ENCODE assay signal across 25 mouse cellular contexts in genomic region chr10:21501658-21502057, GRCm38 (mm10).
"Had no signal": no experiment of that assay in that cellular context is flagged by ENCODE, and none has a peak within 500 bp of the region (broad histone marks: within the 10 kb centered on the region; RNA-seq: fewer than 3 reads in every experiment).

No protein-coding gene starts in this region.

- H3K36me3 ChIP-seq: embryonic facial prominence, embryonic 10.5 days; embryonic facial prominence, embryonic 12.5 days; embryonic facial prominence, embryonic 13.5 days; embryonic facial prominence, embryonic 15.5 days; forebrain, embryonic 10.5 days; forebrain, embryonic 12.5 days; forebrain, embryonic 15.5 days had no signal

- H3K9ac ChIP-seq: embryonic facial prominence, embryonic 12.5 days; embryonic facial prominence, embryonic 13.5 days; embryonic facial prominence, embryonic 15.5 days; forebrain, embryonic 12.5 days; forebrain, embryonic 13.5 days; forebrain, embryonic 15.5 days; forebrain, postnatal 0 days had no signal

- DNase-seq: cerebellum, adult 8-10 months; cerebellum, adult 9-10 months; cerebellum, adult 9-11 months; cerebellum, postnatal 10 days; cerebellum, postnatal 14 days; cerebellum, postnatal 25 days; cerebellum, postnatal 36 days; embryo, embryonic 11 days; forebrain, postnatal 0 days; gastrocnemius, adult 2 months; gastrocnemius, postnatal 10 days; gastrocnemius, postnatal 14 days; gastrocnemius, postnatal 25 days; gastrocnemius, postnatal 36 days; heart, adult 18-20 months; heart, adult 2 months had no signal

- H3K9me3 ChIP-seq: embryonic facial prominence, embryonic 10.5 days; embryonic facial prominence, embryonic 12.5 days; embryonic facial prominence, embryonic 13.5 days; embryonic facial prominence, embryonic 15.5 days; forebrain, embryonic 10.5 days; forebrain, embryonic 12.5 days; forebrain, embryonic 13.5 days; forebrain, embryonic 15.5 days had no signal

- H3K27ac ChIP-seq: embryonic facial prominence, embryonic 10.5 days; embryonic facial prominence, embryonic 12.5 days; embryonic facial prominence, embryonic 13.5 days; embryonic facial prominence, embryonic 15.5 days; forebrain, embryonic 10.5 days; forebrain, embryonic 12.5 days; forebrain, embryonic 13.5 days; forebrain, embryonic 15.5 days; gastrocnemius, adult 2 months; heart, adult 2 months had no signal

- H3K4me3 ChIP-seq: embryonic facial prominence, embryonic 10.5 days; embryonic facial prominence, embryonic 12.5 days; embryonic facial prominence, embryonic 13.5 days; embryonic facial prominence, embryonic 15.5 days; erythroblast, embryonic 14.5 days; forebrain, embryonic 10.5 days; forebrain, embryonic 12.5 days; forebrain, embryonic 13.5 days; forebrain, embryonic 15.5 days; gastrocnemius, adult 2 months; heart, adult 2 months had no signal

- H3K27me3 ChIP-seq: embryonic facial prominence, embryonic 12.5 days; embryonic facial prominence, embryonic 13.5 days; embryonic facial prominence, embryonic 15.5 days; forebrain, embryonic 12.5 days; forebrain, embryonic 13.5 days; forebrain, embryonic 15.5 days had no signal

- H3K4me1 ChIP-seq: embryonic facial prominence, embryonic 10.5 days; embryonic facial prominence, embryonic 12.5 days; embryonic facial prominence, embryonic 13.5 days; embryonic facial prominence, embryonic 15.5 days; forebrain, embryonic 10.5 days; forebrain, embryonic 12.5 days; forebrain, embryonic 13.5 days; forebrain, embryonic 15.5 days had no signal
